Mouse (Mus musculus) heart, adult 18-20 months (tissue): Measurements from ENCODE around the gene Lhfpl4. TPM values are rescaled to one million over a fixed set of nuclear protein-coding genes. Genes with fewer than 3 reads are reported as not detected.

ENCODE experiments used
- DNase-seq, 2 experiments: peaks; one replicate each; pipeline ENCODE4 v3.0.0; 2021 to 2022; ENCODE audit warnings: mixed read lengths in 1 of 2
- long read RNA-seq, 2 experiments: library from polyadenylated mRNA; stranded (forward); transcript quantifications; one replicate each; pipeline ENCODE4 v2.0.0; 2021
- total RNA-seq, 2 experiments: library from RNA; stranded (reverse); gene quantifications; 2 replicates each; pipeline ENCODE4 v1.2.3; 2021

The Lhfpl4 gene
- under 1 TPM; 0.40 to 0.51 TPM for total RNA-seq
- long read RNA-seq, experiment 1: 0 reads
- long read RNA-seq, experiment 2: 0 reads

- DNase-seq: peak in 1 of 2 experiments; percentile 6
Observed at GRCm38 (mm10) chr6:113194841-113195595, at the start of gene Lhfpl4. TSS of gene Lhfpl4 (minus strand) at chr6:113195384.

- no peak for DNase-seq
Observed at GRCm38 (mm10) chr6:113242753-113243152, 47.6 kb upstream of the Lhfpl4 start.

GRCm38 (mm10) chr6:113238442-113238841, 43.3 kb upstream of the Lhfpl4 start:
- DNase-seq: peak; percentile 10 to 15

GRCm38 (mm10) chr6:113237542-113238270, 42.5 kb upstream of the Lhfpl4 start, which contains the start of gene Mtmr14:
TSS of gene Mtmr14 (plus strand) at chr6:113237843.
- peak; percentile 99 for DNase-seq

- no peak for DNase-seq
Observed at GRCm38 (mm10) chr6:113235141-113235540, 40.0 kb upstream of the Lhfpl4 start.

- no peak for DNase-seq
Observed at GRCm38 (mm10) chr6:113226705-113227104, 31.5 kb upstream of the Lhfpl4 start.

GRCm38 (mm10) chr6:113225798-113226197, 30.6 kb upstream of the Lhfpl4 start:
- DNase-seq: no peak

GRCm38 (mm10) chr6:113216280-113216679, 21.1 kb upstream of the Lhfpl4 start:
- DNase-seq: no peak

- no peak for DNase-seq
Observed at GRCm38 (mm10) chr6:113195596-113195992, 410 bp upstream of the Lhfpl4 start.

- no peak for DNase-seq
Observed at GRCm38 (mm10) chr6:113194517-113194840, 705 bp downstream of the Lhfpl4 start.

GRCm38 (mm10) chr6:113193765-113194460, 1.3 kb downstream of the Lhfpl4 start:
- DNase-seq: peak in 1 of 2 experiments; percentile 32

- DNase-seq: no peak
Observed at GRCm38 (mm10) chr6:113184866-113185525, 10.2 kb downstream of the Lhfpl4 start.

GRCm38 (mm10) chr6:113184163-113184562, 11.0 kb downstream of the Lhfpl4 start:
- DNase-seq: peak; percentile 48 to 65

- DNase-seq: no peak
Observed at GRCm38 (mm10) chr6:113179195-113179733, 15.9 kb downstream of the Lhfpl4 start.

GRCm38 (mm10) chr6:113178286-113179194, 16.6 kb downstream of the Lhfpl4 start:
- no peak for DNase-seq

- no peak for DNase-seq
Observed at GRCm38 (mm10) chr6:113176613-113177012, 18.6 kb downstream of the Lhfpl4 start.

- no peak for DNase-seq
Observed at GRCm38 (mm10) chr6:113175469-113175868, 19.7 kb downstream of the Lhfpl4 start.

- peak; percentile 44 to 79 for DNase-seq
Observed at GRCm38 (mm10) chr6:113172568-113172967, 22.6 kb downstream of the Lhfpl4 start.

GRCm38 (mm10) chr6:113172011-113172410, 23.2 kb downstream of the Lhfpl4 start:
- no peak for DNase-seq

- no peak for DNase-seq
Observed at GRCm38 (mm10) chr6:113170651-113171050, 24.5 kb downstream of the Lhfpl4 start.

GRCm38 (mm10) chr6:113169852-113170251, 25.3 kb downstream of the Lhfpl4 start:
- DNase-seq: no peak
